Mouse (Mus musculus): Measurements from ENCODE around the gene Kif27. TPM values are rescaled to one million over a fixed set of nuclear protein-coding genes. Genes with fewer than 3 reads are reported as not detected.
"Not testable (repeated sequence)": the region's sequence is repeated elsewhere in the genome, so short reads cannot be mapped to it uniquely, and the experiment has no call there.

Kif27 gene
- polyA plus RNA-seq (2014; fragmentation: Nextera tagmentation; extraction: Ambion mirVana) = 0.11 and 0.40 TPM in 2 replicates

GRCm38 (mm10) chr13:58358629-58359303 is at the start of gene Kif27:
TSS of gene Kif27 (minus strand) at chr13:58359122.
- ATAC-seq (replicated peaks; ENCODE audit: low FRiP score) (peak; percentile 100), DNase-seq (ENCODE audit: low spot score) (peak; percentile 91)
- Histone ChIP-seq H3K27ac (ENCODE audit: low read depth, low read length) (no peak within 1 kb of the TSS; the same call in 1 of the 2 replicates), H3K9ac (ENCODE audit: low read depth, low read length) (peak within 1 kb of the TSS; percentile 64), H3K36me3 (ENCODE audit: control insufficient read depth, insufficient read depth, low read length) (no peaks in the 10 kb centered on the region), H3K9me3 (ENCODE audit: control insufficient read depth, low read length) (0 out of 2 replicates have a peak, but pooled peaks cover 2% of the 10 kb centered on the region), H3K27me3 (replicated peaks; ENCODE audit: control insufficient read depth, insufficient read depth, low read length) (0 out of 2 replicates have a peak, but pooled peaks cover 3% of the 10 kb centered on the region), H3K4me3 (ENCODE audit: low read depth, low read length) (peak within 1 kb of the TSS; percentile 74), H3K4me1 (replicated peaks; ENCODE audit: control insufficient read depth, insufficient read depth, low read length) (no peaks in the 10 kb centered on the region), H3K4me2 (peak within 1 kb of the TSS; percentile 99)
- WGBS = under 1% methylated on average over 75 of the region's 85 CpGs

- ATAC-seq (replicated peaks; ENCODE audit: low FRiP score); H3K27me3 ChIP-seq (replicated peaks; ENCODE audit: control insufficient read depth, insufficient read depth, low read length); DNase-seq (ENCODE audit: low spot score); H3K36me3 ChIP-seq (ENCODE audit: control insufficient read depth, insufficient read depth, low read length); H3K9me3 ChIP-seq (ENCODE audit: control insufficient read depth, low read length): not testable (repeated sequence)
- WGBS = 5% methylated on average over 16 of the region's 17 CpGs
- Histone ChIP-seq H3K4me1 (replicated peaks; ENCODE audit: control insufficient read depth, insufficient read depth, low read length) (peaks cover 10% of the 10 kb centered on the region), H3K9ac (ENCODE audit: low read depth, low read length) (peak within 1 kb of the TSS; percentile 100), H3K4me3 (ENCODE audit: low read depth, low read length) (peak within 1 kb of the TSS; percentile 100), H3K27ac (ENCODE audit: low read depth, low read length) (peak within 1 kb of the TSS; percentile 97), H3K4me2 (peak within 1 kb of the TSS; percentile 63)
These were observed 44.3 kb upstream of the Kif27 start, which contains the start of gene Hnrnpk for GRCm38 (mm10) chr13:58403243-58403642. TSS of gene Hnrnpk (minus strand) at chr13:58403343.

GRCm38 (mm10) chr13:58402744-58403110 is 43.8 kb upstream of the Kif27 start:
- Histone ChIP-seq H3K27ac (ENCODE audit: low read depth, low read length) (peak overlapping the region; percentile 97), H3K4me1 (replicated peaks; ENCODE audit: control insufficient read depth, insufficient read depth, low read length) (peaks cover 10% of the 10 kb centered on the region), H3K9ac (ENCODE audit: low read depth, low read length) (peak overlapping the region; percentile 100), H3K9me3 (ENCODE audit: control insufficient read depth, low read length) (no peaks in the 10 kb centered on the region), H3K27me3 (replicated peaks; ENCODE audit: control insufficient read depth, insufficient read depth, low read length) (no peaks in the 10 kb centered on the region), H3K4me2 (peak overlapping the region; percentile 63), H3K4me3 (ENCODE audit: low read depth, low read length) (peak overlapping the region; percentile 100), H3K36me3 (ENCODE audit: control insufficient read depth, insufficient read depth, low read length) (peaks cover 9% of the 10 kb centered on the region)
- no peak for DNase-seq (ENCODE audit: low spot score)
- ATAC-seq (replicated peaks; ENCODE audit: low FRiP score) = peak; percentile 66
- under 1% methylated on average over 47 of the region's 48 CpGs for WGBS

- Histone ChIP-seq H3K4me2 (peak within 1 kb of the TSS; percentile 81), H3K4me3 (ENCODE audit: low read depth, low read length) (peak within 1 kb of the TSS; percentile 100), H3K4me1 (replicated peaks; ENCODE audit: control insufficient read depth, insufficient read depth, low read length) (peaks cover 10% of the 10 kb centered on the region), H3K27me3 (replicated peaks; ENCODE audit: control insufficient read depth, insufficient read depth, low read length) (no peaks in the 10 kb centered on the region), H3K9me3 (ENCODE audit: control insufficient read depth, low read length) (no peaks in the 10 kb centered on the region), H3K27ac (ENCODE audit: low read depth, low read length) (peak within 1 kb of the TSS; percentile 97), H3K9ac (ENCODE audit: low read depth, low read length) (peak within 1 kb of the TSS; percentile 100), H3K36me3 (ENCODE audit: control insufficient read depth, insufficient read depth, low read length) (peaks cover 12% of the 10 kb centered on the region)
- peak; percentile 97 for DNase-seq (ENCODE audit: low spot score)
- under 1% methylated on average over 90 of the region's 91 CpGs for WGBS
- ATAC-seq (replicated peaks; ENCODE audit: low FRiP score) = peak; percentile 92
These were observed 43.3 kb upstream of the Kif27 start, which contains the start of gene Rmi1 for GRCm38 (mm10) chr13:58402003-58402743. TSS of gene Rmi1 (plus strand) at chr13:58402248.

- ATAC-seq (replicated peaks; ENCODE audit: low FRiP score) (peak; percentile 16), DNase-seq (ENCODE audit: low spot score) (peak; percentile 82)
- H3K4me1 ChIP-seq (replicated peaks; ENCODE audit: control insufficient read depth, insufficient read depth, low read length) = peaks cover 10% of the 10 kb centered on the region
- H3K4me3 ChIP-seq (ENCODE audit: low read depth, low read length) = peak overlapping the region; percentile 100
- H3K27ac ChIP-seq (ENCODE audit: low read depth, low read length) = peak overlapping the region; percentile 97
- peak overlapping the region; percentile 100 for H3K9ac ChIP-seq (ENCODE audit: low read depth, low read length)
- H3K27me3 ChIP-seq (replicated peaks; ENCODE audit: control insufficient read depth, insufficient read depth, low read length) = no peaks in the 10 kb centered on the region
- under 1% methylated on average over 83 of the region's 100 CpGs for WGBS
- no peaks in the 10 kb centered on the region for H3K9me3 ChIP-seq (ENCODE audit: control insufficient read depth, low read length)
- peak overlapping the region; percentile 81 for H3K4me2 ChIP-seq
- H3K36me3 ChIP-seq (ENCODE audit: control insufficient read depth, insufficient read depth, low read length) = peaks cover 16% of the 10 kb centered on the region
These were observed 42.4 kb upstream of the Kif27 start for GRCm38 (mm10) chr13:58401135-58402002.

DNA sequence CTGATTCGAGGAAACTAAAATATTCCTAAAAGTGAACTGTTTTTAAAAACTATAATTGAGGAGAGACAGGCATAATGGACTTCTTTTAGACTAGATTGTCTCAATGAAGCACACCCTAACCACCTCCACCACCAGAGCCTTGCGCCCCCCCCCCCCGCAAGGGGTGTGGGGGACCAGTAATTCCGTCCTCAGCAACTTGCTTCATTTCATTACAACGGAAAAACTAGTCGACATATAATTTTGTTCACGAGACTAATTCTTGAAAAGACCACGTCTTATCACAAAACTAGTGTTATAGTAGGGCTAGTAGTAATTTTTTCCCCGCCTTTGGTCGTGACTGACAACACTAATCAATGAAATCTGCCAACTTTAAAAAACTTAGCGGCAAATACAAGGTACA is 41.7 kb upstream of the Kif27 start:
- Histone ChIP-seq H3K36me3 (ENCODE audit: control insufficient read depth, insufficient read depth, low read length) (peaks cover 19% of the 10 kb centered on the region), H3K4me2 (peak overlapping the region; percentile 81), H3K4me3 (ENCODE audit: low read depth, low read length) (peak overlapping the region; percentile 100), H3K9me3 (ENCODE audit: control insufficient read depth, low read length) (no peaks in the 10 kb centered on the region), H3K4me1 (replicated peaks; ENCODE audit: control insufficient read depth, insufficient read depth, low read length) (peaks cover 10% of the 10 kb centered on the region; the same call in 1 of the 2 replicates), H3K9ac (ENCODE audit: low read depth, low read length) (peak overlapping the region; percentile 100), H3K27ac (ENCODE audit: low read depth, low read length) (peak overlapping the region; percentile 97), H3K27me3 (replicated peaks; ENCODE audit: control insufficient read depth, insufficient read depth, low read length) (no peaks in the 10 kb centered on the region)
- no peak for ATAC-seq (replicated peaks; ENCODE audit: low FRiP score)
- whole genome bisulfite sequencing = under 1% methylated on average over 11 of the region's 11 CpGs
- no peak for DNase-seq (ENCODE audit: low spot score)

DNA sequence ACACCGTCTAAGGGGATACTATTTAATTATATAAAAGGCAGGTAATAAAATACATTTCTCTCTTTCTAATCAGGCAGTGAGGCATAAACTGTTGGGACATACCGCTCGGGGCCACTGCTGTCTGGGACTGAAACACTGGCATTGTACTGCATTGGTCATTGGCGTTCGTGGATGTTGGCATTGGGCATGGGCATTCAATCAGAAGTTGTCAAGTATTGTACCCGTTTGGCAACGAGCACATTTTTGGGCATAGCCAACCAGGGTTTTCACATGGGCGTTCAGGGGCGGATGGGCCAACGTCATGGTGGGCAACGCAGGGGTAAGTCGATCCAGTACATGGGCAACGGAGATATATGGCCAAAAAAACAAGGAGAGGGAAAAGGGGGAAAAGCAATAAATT is 38.7 kb upstream of the Kif27 start:
- H3K9me3 ChIP-seq (ENCODE audit: control insufficient read depth, low read length) = no peaks in the 10 kb centered on the region
- DNase-seq (ENCODE audit: low spot score) (no peak), ATAC-seq (replicated peaks; ENCODE audit: low FRiP score) (no peak)
- H3K4me3 ChIP-seq (ENCODE audit: low read depth, low read length) = no peak overlapping the region
- no peaks in the 10 kb centered on the region for H3K27me3 ChIP-seq (replicated peaks; ENCODE audit: control insufficient read depth, insufficient read depth, low read length)
- H3K9ac ChIP-seq (ENCODE audit: low read depth, low read length) = no peak overlapping the region
- 94% methylated on average over 13 of the region's 13 CpGs for WGBS
- H3K4me1 ChIP-seq (replicated peaks; ENCODE audit: control insufficient read depth, insufficient read depth, low read length) = 0 out of 2 replicates have a peak, but pooled peaks cover 3% of the 10 kb centered on the region
- H3K27ac ChIP-seq (ENCODE audit: low read depth, low read length) = no peak overlapping the region
- peaks cover 34% of the 10 kb centered on the region for H3K36me3 ChIP-seq (ENCODE audit: control insufficient read depth, insufficient read depth, low read length)
- H3K4me2 ChIP-seq = no peak overlapping the region

- H3K9me3 ChIP-seq (ENCODE audit: control insufficient read depth, low read length); H3K4me2 ChIP-seq; ATAC-seq (replicated peaks; ENCODE audit: low FRiP score); H3K4me1 ChIP-seq (replicated peaks; ENCODE audit: control insufficient read depth, insufficient read depth, low read length); DNase-seq (ENCODE audit: low spot score); H3K9ac ChIP-seq (ENCODE audit: low read depth, low read length); H3K27me3 ChIP-seq (replicated peaks; ENCODE audit: control insufficient read depth, insufficient read depth, low read length); H3K4me3 ChIP-seq (ENCODE audit: low read depth, low read length); H3K27ac ChIP-seq (ENCODE audit: low read depth, low read length): not testable (repeated sequence)
- WGBS = 84% methylated on average over 11 of the region's 11 CpGs
- H3K36me3 ChIP-seq (ENCODE audit: control insufficient read depth, insufficient read depth, low read length) = peaks cover 34% of the 10 kb centered on the region
These were observed 35.5 kb upstream of the Kif27 start for GRCm38 (mm10) chr13:58394392-58394791.
